Mouse (Mus musculus) cerebellum, postnatal 4 days (tissue): ENCODE data around the gene Cacnb3.

ENCODE experiments used
- DNase-seq, 2 experiments: peaks; one replicate each; pipeline ENCODE4 v3.0.0; 2022; ENCODE audit warnings: low spot score in 2 of 2, mixed read lengths in 1 of 2

Cacnb3 gene

DNA sequence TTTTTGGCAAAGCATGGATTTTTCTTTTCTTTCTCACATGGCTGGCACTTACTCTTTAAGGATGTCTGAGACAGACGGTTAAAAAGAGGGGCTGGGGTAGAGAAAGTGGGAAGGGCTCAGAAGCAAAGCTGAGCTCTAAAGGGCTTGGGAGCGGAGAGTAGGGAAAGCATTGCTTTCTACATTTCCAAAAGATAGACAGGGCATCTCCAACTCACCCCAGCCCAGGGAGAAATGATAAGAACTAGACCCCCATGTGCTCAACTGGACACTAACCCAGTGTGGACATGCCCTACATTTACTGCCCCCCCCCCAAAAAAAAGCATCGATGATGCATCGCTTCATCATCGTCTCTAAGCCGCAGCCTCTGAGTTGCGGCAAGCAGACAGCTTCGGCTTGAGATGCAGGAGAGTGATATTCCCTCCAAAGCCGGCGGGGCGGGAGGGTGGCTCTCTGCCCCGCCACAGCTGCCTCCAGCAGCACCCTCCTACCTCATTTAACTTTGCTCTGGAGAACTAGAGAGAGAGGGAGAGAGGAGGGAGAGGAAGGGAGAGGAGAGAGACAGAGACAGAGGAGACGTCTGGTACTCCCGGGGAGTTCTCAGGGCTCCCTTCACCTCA lies 45.1 kb downstream of the Cacnb3 start:
- DNase-seq, result no peak

DNA sequence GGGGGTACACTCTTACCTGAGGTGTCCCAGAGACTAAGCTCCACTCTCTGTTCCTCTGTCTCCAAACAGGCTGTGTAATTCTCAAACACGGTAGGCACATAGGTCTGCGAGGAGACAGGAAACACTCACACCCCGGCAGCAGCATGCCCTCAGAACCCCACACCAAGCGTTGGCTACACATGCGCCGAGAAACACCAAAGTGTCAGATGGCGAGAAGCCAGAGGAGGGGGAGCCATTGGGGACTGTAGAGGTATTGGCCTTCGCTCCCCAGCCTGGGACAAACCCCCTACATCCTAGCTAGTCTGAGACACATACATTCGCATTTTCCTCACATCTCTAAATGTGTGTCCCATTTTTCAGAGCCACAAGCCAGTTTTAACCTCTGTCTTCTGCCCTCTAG lies 45.8 kb downstream of the Cacnb3 start:
- peak in 1 of 2 experiments; percentile 36 for DNase-seq

DNA sequence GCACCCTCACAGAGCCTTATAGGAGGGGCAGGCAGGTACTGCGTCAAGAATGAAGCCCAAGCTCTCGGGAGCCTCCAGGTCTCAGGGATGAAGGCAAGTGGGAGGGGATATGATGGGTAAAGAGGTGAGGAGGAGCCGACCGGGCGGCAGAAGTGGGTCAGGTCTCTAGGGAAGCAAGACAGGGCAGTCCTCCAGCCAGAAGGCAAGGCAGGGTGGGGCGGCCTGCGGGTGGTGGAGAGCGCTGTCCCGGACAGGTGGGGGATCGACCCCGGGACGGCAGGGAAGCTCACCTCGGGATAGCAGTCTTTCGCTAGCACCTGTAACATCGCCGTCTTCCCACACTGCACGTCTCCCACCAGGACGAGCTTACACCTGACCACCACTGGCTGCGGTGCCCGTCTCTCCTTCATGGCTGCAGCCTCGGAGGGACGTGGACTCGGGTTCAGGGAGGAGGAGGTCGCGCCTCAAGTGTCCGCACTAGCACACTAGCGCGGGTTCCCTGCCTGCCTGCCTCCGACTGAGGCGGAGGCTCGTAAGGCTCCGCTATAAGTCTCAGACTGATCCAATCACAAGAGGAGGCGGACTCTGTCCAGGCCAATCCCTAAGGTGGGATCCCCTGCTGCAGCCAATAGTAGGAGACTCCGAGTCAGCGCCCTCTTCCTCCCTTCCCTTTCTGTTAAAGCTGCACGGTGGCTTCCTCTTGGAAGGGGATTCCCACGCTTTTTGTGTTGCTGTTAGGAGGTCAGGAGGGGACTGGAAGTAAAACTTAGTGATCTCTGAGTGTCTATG lies 46.5 kb downstream of the Cacnb3 start, which contains the start of gene Rnd1:
TSS of gene Rnd1 (minus strand) at position 522 of the 789 bp plus-strand sequence.
- peak; percentile 59 to 71 for DNase-seq

DNA sequence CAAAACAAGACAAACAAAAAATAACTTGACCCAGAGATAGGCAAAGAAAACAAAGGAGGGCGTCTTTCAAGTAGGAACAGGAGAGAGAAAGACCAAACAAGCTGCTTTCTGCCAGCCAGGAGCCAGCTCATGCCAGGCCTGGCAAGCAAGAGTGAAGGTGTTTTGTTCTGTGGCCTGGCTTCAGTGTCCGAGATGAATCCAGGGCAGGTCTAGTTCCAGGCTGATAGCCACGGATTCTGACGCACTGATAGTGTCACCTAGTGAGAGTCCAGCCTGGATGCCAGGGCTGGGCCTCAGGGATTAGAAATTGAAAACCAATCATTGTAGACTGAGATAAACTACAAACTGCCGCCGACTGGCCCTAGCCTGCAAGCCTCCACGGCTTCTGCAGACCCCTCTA lies 47.3 kb downstream of the Cacnb3 start:
- DNase-seq, result no peak

DNA sequence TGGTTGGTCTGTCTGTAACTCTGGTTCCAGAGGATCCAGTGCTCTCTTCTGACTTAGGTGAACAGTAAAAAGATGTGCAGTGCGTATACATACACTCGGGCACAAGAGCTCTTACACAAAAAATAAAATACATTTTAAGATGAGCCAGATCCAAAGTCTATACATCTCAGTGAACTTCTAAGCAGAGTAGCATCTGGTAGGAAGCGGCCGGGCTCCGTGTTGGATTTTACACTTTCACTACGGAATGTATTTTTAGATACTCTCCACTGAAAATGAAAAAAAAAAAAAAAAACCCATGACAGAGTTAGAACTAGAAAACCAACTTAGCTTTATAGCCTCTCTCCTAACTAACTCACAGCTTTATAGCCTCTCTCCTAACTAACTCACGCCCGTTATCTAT lies 50.0 kb downstream of the Cacnb3 start:
- no peak for DNase-seq

DNA sequence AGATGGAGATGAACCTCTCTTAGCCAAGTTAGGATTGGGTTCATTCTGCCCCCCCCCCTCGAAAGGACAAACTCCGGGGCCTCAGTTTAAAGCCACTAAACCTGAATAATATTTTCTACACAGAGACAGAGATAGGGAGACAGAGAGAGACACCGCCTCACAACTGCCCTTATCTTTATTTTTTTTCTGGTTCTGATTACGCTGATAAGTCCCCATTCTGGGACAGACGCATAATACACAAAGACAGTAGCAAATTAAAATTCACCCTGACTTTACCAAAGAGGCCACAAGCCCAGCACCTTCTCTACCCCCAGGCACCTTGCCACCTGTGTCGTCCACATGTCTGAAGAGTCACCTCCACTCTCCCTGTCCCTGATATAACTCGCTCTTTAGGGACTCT lies 51.0 kb downstream of the Cacnb3 start:
- DNase-seq, result no peak

DNA sequence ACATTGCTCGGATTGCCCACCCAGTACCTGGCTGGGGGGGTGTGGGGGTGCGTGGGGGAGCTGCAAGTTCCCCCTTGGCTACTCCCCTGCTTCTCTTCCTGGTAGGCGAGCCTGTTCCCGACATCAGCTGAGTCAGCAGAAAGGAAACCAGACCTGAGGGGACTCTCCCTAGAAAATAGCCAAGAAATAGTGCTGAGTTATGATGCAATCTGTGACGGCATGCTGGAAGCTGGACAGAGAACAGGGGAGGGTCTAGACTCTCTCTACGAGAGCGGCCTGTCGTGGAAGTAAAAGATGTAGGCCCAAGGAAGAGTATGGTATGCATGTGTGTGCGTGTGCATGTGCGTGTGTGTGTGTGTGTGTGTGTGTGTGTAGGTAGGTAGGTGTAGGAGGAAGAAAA lies 52.5 kb downstream of the Cacnb3 start:
- no peak for DNase-seq

DNA sequence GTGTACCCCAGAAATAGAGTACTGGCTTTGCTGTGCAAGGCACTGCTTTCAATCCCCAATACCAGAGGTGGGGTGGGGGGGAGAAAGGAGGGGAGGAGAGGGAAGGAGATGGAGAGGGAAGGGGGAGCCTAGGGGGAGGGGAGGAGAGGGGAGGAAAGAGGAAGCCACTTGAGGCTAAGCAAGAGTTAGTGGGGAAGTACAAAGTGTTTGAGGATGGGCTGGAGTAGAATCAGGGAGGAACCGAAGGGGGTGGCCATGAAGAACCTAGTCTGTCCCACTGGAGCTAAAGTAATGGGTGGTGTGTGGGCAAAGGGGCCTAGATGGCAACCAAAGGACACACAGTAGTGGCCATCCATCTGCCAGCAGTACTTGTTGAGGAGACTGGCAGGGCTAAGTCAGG lies 53.1 kb downstream of the Cacnb3 start:
- DNase-seq, result no peak

DNA sequence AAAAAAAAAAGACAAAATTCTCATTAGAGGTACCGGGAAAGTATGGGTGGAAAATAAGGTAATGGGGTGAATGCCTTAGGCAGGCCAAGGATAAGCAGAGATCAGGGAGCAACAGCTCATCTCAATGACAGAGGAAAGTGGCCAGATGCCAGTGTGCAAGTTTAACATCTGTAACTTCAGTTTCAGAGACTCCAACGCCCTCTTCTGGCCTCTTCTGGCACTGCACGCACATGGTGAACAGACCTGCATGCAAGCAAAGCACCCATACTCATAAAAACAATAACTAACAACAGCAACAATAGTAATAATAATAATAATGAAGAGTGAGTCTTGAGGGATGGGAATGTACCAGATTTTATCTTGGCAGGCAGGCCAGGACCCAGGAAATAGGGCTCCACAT lies 55.3 kb downstream of the Cacnb3 start:
- no peak for DNase-seq

DNA sequence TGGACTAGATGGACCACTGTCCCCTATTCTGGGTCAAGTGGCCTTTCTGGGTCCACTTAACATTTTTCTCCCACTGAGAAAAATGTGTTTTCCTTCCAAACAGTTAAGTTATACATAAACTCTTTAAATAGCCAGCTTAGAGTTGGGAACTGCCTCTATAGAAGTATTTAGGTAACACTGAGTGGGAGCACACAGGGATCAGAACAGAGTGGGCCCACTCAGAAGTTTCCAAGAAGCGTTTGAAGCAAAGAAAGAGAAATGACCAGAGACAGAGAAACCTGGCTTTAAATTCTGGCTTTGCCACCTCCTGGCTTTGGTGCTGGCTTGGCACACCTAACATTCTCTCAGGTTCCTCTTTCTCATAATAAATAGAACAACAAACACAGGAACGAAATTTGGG lies 59.0 kb downstream of the Cacnb3 start:
- DNase-seq, result no peak

DNA sequence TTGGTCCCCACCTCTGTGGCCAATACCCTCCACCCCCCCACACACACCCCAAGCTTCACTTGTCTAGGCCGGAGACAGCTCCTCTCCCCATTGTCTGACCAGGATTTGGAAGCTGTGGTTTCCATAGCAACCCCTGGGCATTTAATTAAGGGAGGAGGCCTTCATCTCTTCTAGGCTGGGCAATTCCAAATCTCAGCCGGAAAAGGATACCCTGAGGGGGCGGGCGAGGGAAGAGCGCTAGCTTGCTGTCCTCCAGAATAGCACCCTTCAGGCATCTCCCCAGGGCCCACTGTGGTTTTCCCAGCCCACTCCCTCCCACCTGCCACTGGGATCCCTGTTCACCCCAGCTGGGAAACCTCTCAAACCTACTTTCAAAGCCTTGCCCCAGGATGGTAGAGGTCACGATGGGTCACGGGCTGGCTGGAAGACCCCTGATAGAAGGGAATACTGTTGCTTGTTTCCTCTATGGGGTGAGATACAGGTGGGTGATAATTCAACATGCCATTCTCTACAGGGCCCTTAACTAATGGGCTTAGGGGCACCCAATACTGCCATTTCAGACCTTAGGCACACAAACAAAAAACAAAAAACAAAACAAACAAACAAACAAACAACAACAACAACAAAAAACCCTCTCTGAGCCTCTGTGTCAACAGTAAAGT lies 61.0 kb downstream of the Cacnb3 start:
- DNase-seq, result no peak

DNA sequence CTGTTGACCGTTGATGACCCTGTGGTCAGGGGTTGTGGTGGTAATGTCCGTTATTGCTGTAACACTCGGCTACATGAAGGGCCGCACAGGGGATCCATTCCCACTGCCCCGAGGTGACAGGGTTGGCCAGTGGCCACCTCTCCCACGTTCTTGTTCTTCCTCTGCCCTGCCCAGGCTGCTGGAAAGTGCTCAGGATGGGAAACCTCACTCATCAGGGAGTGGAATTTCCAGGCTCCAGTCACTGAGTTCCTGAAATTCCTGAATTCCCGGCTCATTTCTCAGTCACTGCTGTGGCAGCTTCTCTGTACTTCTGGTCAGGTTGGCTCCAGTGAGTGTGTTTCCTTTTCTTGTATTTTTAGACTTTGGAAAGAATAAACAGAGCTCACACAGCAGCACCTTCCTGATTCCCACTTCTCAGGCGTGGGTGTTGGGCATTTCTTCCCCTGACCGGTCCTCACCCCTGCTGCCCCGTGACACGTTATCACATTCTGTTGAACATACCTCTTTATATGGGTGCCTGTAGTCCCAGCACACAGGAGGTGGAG lies 61.6 kb downstream of the Cacnb3 start:
- DNase-seq, result no peak
